Mouse (Mus musculus) adrenal gland, adult 18-20 months (tissue): ENCODE results near the gene Wdr62. TPM values are rescaled to one million over a fixed set of nuclear protein-coding genes. Genes with fewer than 3 reads are reported as not detected.
"Not testable (repeated sequence)": the region's sequence is repeated elsewhere in the genome, so short reads cannot be mapped to it uniquely, and the experiment has no call there.

Experiments used
- DNase-seq, 2 experiments: peaks; one replicate each; pipeline ENCODE4 v3.0.0; 2021 to 2022; ENCODE audit warnings: low spot score in 2 of 2
- total RNA-seq, 2 experiments: library from RNA; stranded (reverse); gene quantifications; 1 replicate in 1 of 2; 2 replicates in 1 of 2; pipeline ENCODE4 v1.2.3; 2021

Wdr62 gene
- total RNA-seq, 2 experiments from 2014 or later: 4.9 to 6.7 TPM

DNA sequence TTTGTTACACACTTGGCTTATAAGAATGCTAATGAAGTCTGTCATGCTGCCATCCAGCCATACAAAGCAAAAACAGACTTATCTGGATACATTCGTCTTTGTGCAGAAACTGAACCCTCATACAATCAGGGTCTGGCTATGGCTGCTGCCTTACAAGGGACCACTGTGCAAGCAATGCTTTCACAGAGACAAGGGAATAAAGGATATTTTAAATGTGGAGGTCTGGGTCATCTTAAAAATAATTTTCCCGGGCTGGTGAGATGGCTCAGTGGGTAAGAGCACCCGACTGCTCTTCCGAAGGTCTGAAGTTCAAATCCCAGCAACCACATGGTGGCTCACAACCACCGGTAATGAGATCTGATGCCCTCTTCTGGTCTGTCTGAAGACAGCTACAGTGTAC, 73.9 kb downstream of the Wdr62 start:
- not testable (repeated sequence) for DNase-seq

DNA sequence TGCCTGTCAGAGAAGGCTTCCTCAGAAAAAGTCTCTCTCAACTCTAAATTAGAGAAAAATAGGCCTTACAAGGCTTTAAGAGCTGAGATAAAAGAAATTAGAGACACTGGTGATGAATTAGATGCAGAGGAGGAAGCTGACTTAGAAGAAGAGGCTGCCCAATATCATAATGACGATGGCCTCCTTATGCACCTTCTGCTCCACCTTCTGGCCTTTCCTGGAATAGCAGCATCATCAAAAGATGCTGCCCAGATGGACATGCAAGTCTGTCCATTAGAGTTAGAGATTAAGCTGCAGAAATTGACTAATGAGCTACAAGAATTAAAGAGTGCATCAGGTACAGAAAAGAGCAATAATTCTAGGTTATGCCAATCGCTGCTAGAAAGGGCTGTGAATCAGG, 74.8 kb downstream of the Wdr62 start:
- DNase-seq: peak; percentile 64 to 67

DNA sequence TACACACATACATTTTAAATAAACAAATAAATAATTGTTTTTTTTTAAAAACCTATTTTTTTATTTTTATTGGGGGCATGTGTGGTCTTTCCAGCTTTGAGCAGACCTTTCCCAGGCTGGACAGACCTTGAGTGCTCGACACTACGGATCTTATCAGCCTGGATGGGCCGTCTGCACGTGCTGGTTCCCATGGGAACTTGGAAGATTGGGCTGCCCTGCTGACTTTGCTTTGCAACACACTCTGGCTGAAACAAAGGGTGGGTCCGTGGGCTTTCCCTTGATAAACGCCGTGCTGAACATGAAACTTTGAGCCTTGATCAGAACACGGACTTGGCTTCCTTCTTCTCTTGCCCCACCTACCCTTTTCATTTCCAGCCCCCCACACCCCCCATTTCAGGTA, 75.8 kb downstream of the Wdr62 start:
- DNase-seq: no peak

DNA sequence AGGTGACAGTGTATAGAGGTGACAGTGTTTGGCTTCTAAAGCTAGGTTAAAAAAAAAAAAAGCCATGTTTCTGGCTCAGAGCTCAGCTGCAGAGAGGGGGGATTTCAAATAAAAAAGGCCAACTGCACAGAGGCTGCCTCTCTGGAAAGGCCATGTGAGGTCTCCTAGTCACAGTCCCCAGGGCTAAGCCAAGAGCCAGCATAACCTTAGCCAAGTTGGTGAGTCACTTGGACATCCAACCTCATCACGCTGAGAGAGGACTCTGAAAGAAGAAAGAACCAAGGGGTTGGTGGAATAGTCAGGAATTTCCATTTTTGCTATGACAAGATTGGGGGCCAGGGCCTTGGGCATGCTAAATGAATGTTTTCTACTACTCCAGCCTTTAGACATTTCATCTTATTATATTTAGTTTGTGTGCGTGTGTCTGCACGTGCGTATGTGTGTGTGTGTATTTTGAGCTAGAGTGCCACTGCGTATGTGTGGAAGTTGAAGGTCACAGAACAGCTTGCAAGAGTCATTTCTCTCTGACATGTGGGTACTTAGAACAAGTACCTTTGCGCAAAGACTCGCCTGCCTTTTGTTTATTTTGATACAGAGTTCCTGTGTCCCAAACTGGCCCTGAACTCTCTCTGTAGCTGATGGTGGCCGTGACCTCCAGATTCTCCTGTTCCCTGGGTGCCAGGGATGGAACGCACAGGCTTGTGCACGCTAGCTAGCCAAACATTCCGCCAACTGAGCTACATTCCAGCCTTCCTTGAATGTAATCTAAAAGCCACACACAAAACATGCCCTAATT, 77.1 kb downstream of the Wdr62 start:
- no peak for DNase-seq

DNA sequence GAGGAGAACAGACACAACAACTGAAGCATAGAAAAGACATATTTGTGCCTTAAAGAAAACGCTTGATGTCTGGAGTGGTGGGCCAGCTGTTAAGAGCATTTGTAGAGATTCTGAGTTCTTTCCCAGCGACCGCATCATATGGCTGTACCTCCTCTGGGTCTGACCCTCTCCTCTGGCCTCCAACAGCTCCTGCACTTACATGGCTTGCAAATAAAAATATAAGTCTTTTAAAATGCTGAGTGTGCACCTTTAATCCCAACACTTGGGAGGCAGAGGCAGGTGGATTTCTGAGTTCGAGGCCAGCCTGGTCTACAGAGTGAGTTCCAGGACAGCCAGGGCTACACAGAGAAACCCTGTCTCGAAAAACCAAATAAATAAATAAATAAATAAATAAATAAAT, 79.6 kb downstream of the Wdr62 start:
- not testable (repeated sequence) for DNase-seq

DNA sequence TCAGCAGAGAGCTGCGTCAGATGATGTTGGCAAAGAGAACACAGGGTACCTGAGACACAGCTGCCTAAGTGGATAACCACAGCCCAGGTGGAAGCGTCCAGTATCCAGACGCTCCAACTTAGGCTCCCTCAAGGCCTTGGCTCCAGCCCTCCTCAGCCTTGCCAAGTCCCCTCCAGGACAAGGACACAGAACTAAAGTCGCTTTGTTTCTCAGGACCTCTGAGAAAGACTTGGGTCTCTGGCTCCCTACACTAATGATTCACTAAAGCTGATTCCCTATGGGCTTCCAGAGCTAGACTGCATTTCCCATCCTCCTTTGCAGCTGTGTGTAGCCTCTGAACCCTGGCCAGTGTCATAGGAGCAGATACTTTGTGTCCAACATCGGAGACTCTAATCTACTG, 80.0 kb downstream of the Wdr62 start:
- no peak for DNase-seq

DNA sequence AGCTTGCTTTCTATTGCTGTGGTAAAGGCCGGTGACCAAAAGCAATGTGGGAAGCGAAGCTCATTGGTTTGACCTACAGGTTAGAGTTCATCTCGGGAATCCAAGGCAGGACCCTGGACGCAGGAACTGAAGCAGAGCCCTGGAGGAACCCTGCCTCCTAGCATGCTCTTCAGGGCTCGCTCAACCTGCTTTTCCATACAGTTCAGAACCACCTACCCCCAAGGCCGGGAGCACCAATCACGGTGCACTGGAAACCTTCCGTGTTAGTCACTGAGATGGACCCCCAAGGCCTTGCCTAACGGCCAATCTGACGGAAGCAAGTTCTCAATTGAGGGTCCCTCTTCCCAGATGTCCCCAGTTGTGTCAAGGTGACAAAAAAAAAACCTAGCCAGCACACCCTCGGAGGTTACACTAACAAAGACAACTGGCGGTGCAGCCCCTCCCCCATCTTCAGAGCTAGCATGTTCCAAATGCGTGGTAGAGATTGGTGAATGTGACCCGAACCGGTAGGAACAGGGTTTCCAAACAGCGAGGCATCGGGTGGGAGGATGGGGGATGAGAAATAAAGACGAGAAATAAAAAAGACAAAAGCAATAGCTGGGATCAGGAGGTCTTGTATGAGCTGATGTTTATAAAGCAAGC, 80.6 kb downstream of the Wdr62 start:
- DNase-seq: no peak

DNA sequence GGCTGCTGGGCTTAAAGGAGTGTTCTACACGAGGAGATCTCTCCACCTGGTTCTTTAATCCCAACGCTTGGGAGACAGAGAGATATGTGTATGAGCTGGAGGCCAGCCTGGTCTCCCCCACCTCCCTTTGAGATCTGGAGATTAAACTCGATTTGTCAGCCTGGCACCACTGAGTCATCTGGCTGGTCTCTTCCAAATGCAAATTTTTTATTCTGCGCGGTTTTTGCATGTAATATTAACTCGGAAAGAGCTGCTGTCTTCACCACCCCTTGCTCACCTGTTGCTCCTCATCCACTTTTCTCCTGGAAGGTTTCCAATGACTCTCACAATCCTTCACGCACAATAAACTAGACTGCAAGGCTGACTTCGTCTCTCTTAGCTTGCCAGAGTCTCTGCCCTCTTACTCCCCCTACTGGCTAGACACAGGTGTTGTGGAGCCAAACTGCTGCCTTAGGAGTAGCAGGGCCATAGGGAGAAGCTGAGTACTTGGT, 81.7 kb downstream of the Wdr62 start, which contains the start of gene Capns1:
Capns1 (minus strand) TSS at position 331 of the 491 bp plus-strand sequence.
- DNase-seq: peak in 1 of 2 experiments; percentile 59

DNA sequence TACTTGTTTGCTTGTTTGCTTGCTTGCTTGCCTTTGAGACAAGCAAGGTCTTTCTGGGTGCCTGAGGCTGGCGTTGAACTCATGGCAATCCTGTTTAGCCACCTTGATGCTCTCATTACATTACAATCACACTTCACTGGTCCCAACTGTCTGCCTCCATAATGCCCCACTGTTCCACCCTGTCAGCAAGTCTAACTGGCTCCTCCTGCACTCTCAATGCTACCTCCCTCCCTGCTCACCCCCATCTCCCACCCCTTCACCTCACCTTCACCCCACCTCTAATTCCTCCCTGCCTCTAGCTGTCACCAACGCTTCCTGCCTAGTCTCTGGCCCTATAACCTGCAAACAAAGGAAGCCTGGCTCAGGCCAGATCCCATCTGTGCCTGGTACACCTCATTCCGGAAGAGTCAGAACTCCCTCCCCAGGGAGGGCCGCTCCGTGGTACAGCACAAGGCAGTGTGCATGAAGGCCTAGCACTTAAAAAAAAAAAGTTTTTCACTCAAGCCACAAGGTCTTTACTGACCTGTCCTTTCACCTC, 82.6 kb downstream of the Wdr62 start:
- DNase-seq: no peak

DNA sequence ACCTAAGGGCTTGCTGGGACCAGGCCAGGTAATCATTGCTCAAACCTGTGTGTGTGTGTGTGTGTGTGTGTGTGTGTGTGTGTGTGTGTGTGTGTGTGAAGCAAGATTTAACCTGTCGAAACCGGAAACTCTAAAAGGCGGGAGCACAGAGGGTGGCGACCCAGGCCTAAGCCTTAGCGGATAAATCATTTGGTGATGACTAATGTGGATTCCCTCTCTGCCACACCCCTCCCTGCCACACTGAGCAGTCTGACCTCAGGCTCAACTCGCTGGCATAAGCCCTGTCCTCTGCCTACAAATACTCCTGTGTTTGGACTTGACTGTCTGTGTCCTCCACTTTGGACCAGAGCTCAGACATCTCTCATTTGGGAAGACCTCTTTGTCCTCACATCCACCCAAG, 84.0 kb downstream of the Wdr62 start:
- DNase-seq: no peak

DNA sequence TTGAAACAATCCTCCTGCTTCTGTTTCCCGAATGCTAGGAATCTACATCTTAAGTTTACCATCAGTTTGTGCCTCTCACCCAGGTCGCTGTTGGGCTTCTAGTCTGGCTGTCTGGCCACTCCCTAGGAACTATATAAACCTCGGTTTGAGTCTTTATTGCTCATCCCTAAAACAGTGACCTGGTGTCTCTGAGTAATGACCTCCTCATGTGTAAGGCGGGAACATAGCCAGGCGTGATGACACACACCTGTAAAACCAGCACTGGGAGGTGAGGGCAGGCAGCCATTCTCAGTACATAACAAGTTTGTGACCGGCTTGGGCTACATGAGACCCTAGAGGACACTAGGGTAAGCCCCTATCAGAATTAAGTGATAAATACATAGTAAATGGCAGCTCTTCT, 84.8 kb downstream of the Wdr62 start:
- DNase-seq: no peak

DNA sequence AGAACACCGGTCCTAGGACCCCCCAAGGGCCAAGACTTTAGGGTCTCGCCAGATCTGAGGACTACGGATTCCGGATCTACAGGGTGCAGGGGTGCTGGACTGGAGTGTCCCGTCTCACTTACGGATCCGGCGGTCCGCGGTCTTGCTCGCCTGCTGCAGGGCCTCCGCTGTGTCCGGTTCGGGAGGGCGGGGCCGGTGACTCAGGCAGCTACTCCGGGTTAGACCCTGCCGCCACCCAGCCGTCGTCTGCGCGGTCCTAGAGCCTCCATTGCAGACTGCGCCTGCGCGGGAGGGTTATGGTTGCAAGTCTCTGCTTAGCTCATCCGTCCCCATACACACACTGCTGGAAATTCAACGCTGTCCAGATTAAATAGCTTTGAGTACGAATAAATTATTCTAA, 85.3 kb downstream of the Wdr62 start:
- DNase-seq: peak; percentile 93 to 95

DNA sequence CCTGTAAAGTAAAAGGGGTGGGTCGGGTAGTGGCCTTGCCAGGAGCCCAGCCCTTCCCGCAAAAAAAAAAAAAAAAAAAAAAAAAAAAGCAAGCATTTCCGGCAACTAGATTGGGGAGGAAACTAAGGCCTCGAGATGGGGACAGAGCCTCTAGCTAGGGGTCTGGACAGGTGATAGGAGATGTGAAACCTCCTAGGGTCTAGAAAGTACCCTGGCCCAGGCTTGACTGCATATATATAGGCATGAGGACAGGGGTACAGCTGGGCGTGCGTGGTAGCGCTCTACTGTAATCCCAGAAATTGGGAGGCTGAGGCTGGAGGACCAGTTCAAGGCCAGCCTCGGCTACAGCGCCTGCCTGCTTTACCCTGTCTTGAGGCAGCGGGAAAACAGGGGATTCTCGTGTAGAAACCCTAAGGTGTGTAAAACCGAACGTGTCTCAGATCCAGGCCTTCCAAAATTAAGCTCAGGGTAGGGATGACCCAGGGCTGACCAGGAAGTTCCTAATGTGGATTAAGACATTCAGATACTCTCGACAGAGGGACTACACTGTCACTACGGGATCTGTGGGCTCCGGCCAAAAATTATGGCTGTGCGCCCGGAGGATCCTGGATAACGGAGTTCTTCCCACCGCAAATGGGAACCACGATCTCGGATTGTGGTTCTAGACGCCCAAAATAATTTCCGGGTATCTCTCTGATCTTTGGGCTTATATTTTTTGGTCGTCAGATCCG, 86.0 kb downstream of the Wdr62 start:
- peak in 1 of 2 experiments; percentile 53 for DNase-seq

DNA sequence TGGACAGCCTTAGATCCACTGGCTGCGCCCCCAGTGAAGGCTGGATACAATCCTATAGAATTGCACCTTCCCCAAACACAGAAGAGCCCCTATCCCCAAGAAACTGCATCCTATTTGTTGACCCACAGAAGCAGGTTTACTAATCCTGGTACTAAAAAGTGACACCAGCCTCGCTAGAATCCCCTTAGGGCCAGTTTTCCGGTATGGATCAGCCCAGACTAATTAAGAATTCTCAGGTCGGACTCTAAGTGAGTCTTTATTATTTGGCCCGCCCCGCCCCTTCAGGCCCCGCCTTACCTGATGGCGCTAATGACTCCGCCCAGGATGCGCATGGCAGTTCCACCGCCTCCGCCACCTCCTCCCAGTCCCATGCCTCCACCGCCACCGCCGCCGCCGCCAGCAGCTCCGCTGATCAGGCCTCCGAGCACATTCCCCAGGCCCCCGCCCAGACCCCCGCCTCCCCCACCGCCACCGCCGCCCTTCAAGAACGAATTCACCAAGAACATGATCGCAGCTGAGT, 86.6 kb downstream of the Wdr62 start:
- peak; percentile 80 to 83 for DNase-seq

DNA sequence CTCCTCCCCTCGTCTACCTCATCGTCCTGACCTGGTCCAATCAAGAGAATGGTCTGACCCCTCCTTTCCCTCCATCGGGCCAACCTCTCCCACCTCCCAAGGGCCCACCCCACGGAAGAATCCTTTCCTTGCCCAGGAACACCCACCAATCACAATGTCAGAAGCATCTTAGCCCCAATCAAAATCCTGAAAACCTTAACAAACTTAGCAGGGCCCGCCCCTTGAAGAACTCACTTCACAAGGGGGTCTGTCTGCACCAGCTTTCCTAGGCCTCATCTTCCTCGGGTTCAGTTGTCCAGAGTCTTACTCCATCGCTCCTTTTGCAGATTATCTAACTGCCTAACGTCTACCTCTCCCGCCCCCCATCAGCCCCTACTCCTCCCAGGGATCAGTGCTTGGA, 87.2 kb downstream of the Wdr62 start:
- DNase-seq: no peak

DNA sequence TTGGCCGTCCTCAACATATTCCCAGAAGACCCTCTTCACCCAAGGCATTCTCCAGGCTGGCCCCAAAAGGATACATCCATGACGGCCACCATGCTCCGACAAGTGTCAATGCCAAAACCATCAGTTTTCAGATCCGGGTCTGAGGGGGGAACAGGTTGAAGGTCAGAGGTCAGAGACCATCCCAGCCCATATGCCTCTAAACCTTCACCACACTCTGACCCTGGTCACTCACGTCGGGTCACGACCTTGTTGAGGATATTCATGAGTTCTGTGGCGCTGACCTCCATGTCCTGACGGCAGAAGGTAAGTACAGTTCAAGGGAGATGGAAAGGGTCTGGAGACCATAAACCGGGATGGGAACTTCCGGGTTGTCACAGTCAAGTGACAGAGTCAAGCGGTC, 88.1 kb downstream of the Wdr62 start:
- DNase-seq: no peak

Other genes starting within 250 kb of the Wdr62 start
- 1 to 10 TPM; 3.0 TPM for gene Zfp14, start 229.0 kb downstream of the Wdr62 start, total RNA-seq
- gene Zfp82, start 207.5 kb downstream of the Wdr62 start, total RNA-seq: 1 to 10 TPM; 2.0 to 2.3 TPM
- not detected for gene Gm26920, start 190.0 kb downstream of the Wdr62 start, total RNA-seq
- 1 to 10 TPM; 2.9 to 4.1 TPM for gene Zfp566, start 189.9 kb downstream of the Wdr62 start, total RNA-seq
- 10 to 100 TPM; 38.4 to 45.1 TPM for gene Zfp260, start 185.6 kb downstream of the Wdr62 start, total RNA-seq
- 1 to 10 TPM; 3.2 to 5.1 TPM for gene Zfp382, start 158.5 kb downstream of the Wdr62 start, total RNA-seq
- 10 to 100 TPM; 48.5 to 54.2 TPM for gene Zfp146, start 110.7 kb downstream of the Wdr62 start, total RNA-seq
- 100 to 1,000 TPM; 349 to 810 TPM for gene Cox7a1, start 96.3 kb downstream of the Wdr62 start, total RNA-seq
- gene Capns1, start 81.6 kb downstream of the Wdr62 start, total RNA-seq: 100 to 1,000 TPM; 575 to 621 TPM
- gene Polr2i, start 48.5 kb downstream of the Wdr62 start, total RNA-seq: 10 to 100 TPM; 51.1 to 64.1 TPM
- 10 to 100 TPM; 86.2 to 93.6 TPM for gene Tbcb, start 48.1 kb downstream of the Wdr62 start, total RNA-seq
- not detected for gene Ovol3, start 44.7 kb downstream of the Wdr62 start, total RNA-seq
- gene Thap8, start 325 bp downstream of the Wdr62 start, total RNA-seq: under 1 TPM; 0.38 to 0.46 TPM
- gene Clip3, start 11.3 kb upstream of the Wdr62 start, total RNA-seq: 10 to 100 TPM; 22.6 to 24.3 TPM
- gene Alkbh6, start 28.3 kb upstream of the Wdr62 start, total RNA-seq: 10 to 100 TPM; 56.3 to 74.8 TPM
- gene Syne4, start 34.4 kb upstream of the Wdr62 start, total RNA-seq: 10 to 100 TPM; 21.8 to 31.5 TPM
- gene E130208F15Rik, start 41.3 kb upstream of the Wdr62 start, total RNA-seq: 1 to 10 TPM in 1 of 2 experiments, under 1 TPM in 1; 0.63 to 1.0 TPM
- 10 to 100 TPM in 1 of 2 experiments, 1 to 10 TPM in 1; 8.8 to 12.0 TPM for gene Sdhaf1, start 43.5 kb upstream of the Wdr62 start, total RNA-seq
- gene Lrfn3, start 82.4 kb upstream of the Wdr62 start, total RNA-seq: 1 to 10 TPM; 6.7 to 8.5 TPM
- gene Tyrobp, start 133.3 kb upstream of the Wdr62 start, total RNA-seq: 10 to 100 TPM; 34.7 to 68.5 TPM
- 1 to 10 TPM; 1.5 to 1.9 TPM for gene Hcst, start 139.4 kb upstream of the Wdr62 start, total RNA-seq
- 1 to 10 TPM; 1.6 to 2.0 TPM for gene Nfkbid, start 141.3 kb upstream of the Wdr62 start, total RNA-seq
- 10 to 100 TPM; 31.8 to 40.6 TPM for gene Aplp1, start 165.1 kb upstream of the Wdr62 start, total RNA-seq
- not detected for gene Kirrel2, start 177.3 kb upstream of the Wdr62 start, total RNA-seq
- not detected for gene Nphs1, start 177.9 kb upstream of the Wdr62 start, total RNA-seq
- gene Prodh2, start 213.2 kb upstream of the Wdr62 start, total RNA-seq: 1 to 10 TPM in 1 of 2 experiments, not detected in 1; 1.2 TPM